Mouse (Mus musculus): ENCODE measurements around the gene Fbxl19. TPM values are rescaled to one million over a fixed set of nuclear protein-coding genes. Genes with fewer than 3 reads are reported as not detected.

Fbxl19 gene
- total RNA-seq (2015; ENCODE audit: low replicate concordance) = 1.7 and 1.8 TPM in 2 replicates
- total RNA-seq (2017; ENCODE audit: low replicate concordance) = 1.5 and 3.6 TPM in 2 replicates

GRCm38 (mm10) chr7:127744366-127745045 is at the start of gene Fbxl19:
Fbxl19 (plus strand) TSS chr7:127744543.
- ATAC-seq (replicated peaks; ENCODE audit: low FRiP score, poor library complexity, severe bottlenecking) = no peak

- no peak for ATAC-seq (replicated peaks; ENCODE audit: low FRiP score, poor library complexity, severe bottlenecking)
These were observed 45.4 kb upstream of the Fbxl19 start for GRCm38 (mm10) chr7:127698986-127699385.

DNA sequence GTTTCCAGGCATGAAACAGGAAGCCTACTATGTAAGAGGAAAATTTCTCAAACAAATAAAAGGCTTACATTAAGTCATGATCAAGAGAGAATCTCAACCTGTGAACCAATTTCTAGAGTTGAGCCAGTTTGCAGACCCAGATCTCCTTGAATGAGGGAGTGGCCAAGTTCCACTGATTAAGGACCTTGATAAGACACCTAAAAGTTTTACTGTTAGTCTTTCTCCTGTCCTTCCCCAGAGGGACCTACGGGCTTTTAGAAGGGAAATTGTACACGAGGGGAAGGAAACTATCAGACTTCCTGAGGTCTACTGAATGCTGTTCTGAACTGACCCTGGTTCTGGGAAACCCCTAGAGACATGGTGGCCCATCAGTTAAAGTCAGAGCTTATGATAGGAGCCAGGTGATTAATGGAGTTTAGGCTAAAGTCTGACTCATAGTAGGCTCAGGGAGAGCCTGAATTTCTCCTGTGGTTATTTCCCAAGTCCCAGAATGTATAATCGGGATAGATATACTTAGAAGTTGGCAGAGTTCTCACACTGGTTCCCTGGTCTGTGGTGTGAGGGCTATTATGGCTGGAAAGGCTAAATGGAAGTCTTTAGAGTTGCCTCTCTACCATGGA is 43.5 kb upstream of the Fbxl19 start:
- no peak for ATAC-seq (replicated peaks; ENCODE audit: low FRiP score, poor library complexity, severe bottlenecking)

GRCm38 (mm10) chr7:127703561-127704178 is 40.7 kb upstream of the Fbxl19 start:
- no peak for ATAC-seq (replicated peaks; ENCODE audit: low FRiP score, poor library complexity, severe bottlenecking)

DNA sequence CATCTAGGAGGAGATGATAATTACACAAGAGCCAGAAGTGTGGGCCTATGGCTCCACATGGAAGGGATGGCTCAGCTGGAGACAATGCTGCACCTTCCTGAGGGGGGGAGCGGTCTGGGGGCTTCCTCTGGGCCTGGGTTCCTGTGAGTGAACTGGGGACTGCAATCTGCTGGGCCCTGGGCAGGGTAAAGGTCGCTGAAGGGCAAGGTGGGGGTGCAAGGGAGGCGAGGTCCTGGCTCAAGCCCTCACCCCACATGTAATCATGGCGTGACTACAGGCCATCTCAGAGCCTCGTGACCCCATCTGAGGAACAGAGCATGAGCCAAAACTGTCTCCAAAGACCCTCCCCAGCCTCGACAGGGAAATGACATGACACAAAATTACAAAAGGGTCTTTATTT is 39.7 kb upstream of the Fbxl19 start:
- ATAC-seq (replicated peaks; ENCODE audit: low FRiP score, poor library complexity, severe bottlenecking) = no peak

DNA sequence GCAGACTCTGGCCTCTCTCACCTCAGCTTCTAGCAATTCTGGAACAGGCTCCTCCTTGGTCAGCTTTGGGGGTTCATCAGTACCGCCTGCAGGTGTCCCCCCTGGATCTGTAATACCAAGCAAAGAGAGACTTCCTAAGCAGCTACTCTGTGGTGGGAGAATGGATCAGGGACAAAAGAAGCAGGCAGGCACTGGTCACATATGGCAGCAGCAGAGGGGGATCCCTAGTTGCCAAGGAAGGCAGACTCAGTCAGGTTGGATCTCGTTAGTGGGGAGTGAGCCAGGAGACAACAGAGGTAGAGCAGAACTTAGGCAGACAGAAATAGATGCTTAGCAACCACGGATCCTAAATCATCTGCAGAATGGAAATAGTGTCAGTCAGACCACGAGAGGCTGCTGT is 38.6 kb upstream of the Fbxl19 start:
- ATAC-seq (replicated peaks; ENCODE audit: low FRiP score, poor library complexity, severe bottlenecking) = no peak

DNA sequence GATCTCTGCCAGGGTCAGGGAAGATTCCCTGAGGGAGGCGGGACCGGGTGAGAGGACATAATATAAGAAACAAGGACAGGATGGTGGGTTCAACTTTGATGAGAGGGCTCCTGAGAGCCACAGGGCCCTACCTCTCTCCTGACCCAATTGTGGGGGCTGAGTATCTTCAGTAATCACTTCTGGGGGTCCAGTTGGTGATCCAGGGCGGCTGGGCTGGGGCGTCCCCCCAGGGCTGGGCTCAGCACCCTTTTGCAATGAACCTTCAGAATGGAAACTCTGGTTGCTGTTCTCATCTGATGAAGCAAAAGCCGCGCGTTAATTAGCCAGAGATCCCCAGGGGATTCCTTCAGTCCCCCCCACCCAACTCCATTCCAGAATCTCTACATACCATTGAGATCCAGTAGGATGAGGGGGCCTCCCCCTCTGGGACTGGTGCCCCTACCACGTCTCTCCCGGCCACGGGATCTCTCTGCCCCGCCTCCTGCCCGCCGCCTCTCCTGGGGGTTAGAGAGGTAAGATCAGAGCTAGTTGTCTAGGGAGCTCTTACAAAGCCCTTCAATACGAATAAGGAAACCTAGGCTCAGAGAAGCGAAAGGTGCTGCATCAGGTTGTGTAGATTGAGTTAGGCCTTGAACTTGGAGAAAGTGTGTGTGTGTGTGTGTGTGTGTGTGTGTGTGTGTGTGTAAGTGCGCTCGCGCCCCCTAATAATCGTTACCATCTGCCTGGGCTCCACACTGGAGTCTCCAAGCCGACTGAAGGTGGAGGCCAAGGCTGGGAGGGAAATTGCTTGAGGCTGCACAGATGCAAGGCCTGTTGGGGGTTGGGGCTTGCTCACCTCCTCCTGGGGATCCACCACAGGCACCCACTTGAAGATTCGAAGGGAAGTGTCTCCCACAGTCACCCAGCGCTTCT is 37.0 kb upstream of the Fbxl19 start:
- no peak; the same call in 1 of the 2 replicates for ATAC-seq (replicated peaks; ENCODE audit: low FRiP score, poor library complexity, severe bottlenecking)

- ATAC-seq (replicated peaks; ENCODE audit: low FRiP score, poor library complexity, severe bottlenecking) = no peak; the same call in 1 of the 2 replicates
These were observed 36.5 kb upstream of the Fbxl19 start for GRCm38 (mm10) chr7:127707957-127708206.

DNA sequence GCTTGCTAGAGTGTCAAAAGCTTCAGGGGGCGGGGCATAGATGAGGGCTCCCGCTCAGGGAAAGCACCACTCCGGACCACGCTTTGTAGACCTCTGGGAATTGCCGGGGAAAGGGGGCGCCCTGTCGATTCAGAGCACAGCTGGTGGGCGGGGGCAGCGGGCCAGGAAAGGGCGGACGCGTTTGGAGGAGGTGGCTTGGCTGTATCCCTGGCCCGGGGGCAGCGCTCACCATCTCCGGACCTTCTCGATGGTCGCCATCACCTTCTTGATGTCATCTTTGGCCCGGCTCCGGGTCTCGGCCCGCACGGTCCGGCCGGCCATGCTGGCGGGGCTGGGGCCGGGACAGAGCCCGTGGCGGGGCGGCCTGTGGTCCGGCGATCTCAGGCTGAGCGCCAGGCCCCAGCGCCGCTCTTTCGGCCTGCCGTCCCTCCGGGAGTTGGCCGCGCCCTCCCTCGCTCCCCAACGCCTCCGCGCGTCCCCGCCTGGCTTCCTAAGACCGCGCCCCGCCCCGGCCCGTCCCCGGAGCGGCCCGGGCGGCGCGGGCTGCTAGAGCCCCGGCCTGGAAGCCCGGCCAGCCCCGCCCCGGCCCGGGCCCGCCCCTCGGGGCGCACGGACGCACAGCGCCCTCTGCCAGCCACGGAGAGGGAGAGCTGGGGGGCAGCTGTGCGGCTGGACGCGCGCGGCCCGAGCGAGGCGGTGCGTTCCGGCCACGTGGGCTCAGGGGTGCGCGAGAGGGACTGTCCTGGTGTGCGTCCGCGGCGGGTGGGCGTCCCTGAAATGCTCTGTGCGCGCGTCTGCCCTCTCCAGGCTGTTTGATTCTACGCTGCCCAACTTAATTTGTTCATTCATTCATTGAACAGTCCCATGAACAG is 35.9 kb upstream of the Fbxl19 start, which contains the start of gene Bcl7c:
Gene Bcl7c, minus strand, starts transcription at position 727 of the 872 bp plus-strand sequence.
- ATAC-seq (replicated peaks; ENCODE audit: low FRiP score, poor library complexity, severe bottlenecking) = peak; percentile 86

DNA sequence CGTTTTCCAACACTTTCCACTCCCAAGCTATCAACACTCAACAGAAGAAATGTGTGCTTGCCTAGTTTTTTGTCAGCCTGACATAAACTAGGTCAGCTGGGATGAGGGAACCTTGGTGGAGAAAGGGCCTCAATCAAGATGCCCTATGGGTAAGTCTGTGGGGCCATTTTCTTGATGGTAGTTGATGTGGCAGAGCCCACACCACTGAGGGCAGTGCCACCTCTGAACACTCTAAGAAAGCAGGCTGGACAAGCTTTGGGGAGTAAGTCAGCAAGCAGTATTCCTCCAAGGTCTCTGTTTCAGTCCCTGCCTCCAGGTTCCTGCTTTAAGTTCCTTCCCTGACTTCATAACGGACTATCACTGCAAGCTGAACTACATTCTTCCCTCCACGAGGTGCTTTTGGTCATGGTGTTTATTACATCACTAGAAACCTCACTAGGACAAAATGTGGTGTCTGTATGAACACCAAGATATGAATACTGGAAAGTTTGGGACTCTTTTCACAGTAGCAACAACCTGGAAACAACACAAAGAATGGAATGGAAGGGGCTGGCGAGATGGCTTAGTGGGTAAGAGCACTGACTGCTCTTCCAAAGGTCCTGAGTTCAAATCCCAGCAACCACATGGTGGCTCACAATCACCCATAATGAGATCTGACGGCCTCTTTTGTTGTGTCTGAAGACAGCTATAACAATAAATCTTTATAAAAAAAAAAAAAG is 34.9 kb upstream of the Fbxl19 start:
- no peak for ATAC-seq (replicated peaks; ENCODE audit: low FRiP score, poor library complexity, severe bottlenecking)

- no peak for ATAC-seq (replicated peaks; ENCODE audit: low FRiP score, poor library complexity, severe bottlenecking)
These were observed 33.3 kb upstream of the Fbxl19 start for GRCm38 (mm10) chr7:127711031-127711430.

GRCm38 (mm10) chr7:127711456-127711855 is 32.9 kb upstream of the Fbxl19 start:
- ATAC-seq (replicated peaks; ENCODE audit: low FRiP score, poor library complexity, severe bottlenecking) = no peak

DNA sequence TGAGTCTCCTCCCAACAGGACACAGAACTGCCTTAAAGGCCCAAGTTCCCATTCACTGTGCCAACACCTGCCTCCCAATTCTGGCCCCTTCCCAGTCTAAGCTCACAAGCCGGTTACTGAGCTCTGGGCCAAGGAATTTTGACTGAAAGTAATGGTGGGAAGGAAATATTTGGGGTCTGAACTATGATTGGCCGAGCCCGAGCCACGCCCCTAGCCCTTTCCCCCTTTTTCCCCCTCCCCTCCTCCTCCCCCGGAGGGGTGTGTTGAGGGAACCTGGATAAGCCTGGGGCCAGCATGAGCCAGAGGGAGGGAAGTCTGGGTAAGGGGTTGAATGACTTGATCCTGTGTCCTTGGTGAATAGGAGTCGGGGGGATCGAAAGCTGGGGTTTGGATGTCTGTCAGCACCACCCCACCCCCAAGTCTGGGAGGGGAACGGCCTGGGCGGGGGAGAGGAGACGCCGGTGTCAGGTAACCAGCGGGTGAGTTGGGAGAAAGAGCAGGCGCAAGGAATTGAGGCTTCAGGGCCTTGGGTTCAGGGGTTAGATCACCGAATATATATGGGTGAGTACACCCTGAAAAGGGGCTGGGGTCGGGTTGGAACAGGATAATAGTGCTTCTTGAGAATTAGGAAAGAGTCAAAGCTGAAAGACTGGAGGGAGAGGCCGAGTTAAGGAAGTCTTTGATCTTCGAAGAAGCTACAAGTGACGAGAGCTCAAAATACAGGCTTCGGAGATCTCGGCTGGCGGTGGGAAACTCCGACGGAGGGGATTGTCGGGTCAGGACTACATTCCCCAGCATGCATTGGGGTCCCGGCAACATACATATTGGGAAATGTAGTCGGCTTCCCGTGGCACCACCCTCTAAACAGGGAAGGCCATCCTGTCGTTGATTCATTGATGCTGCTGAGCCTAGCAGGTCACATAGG is 31.6 kb upstream of the Fbxl19 start, which contains the start of gene Ctf1:
Gene Ctf1, plus strand, starts transcription at position 276 of the 925 bp plus-strand sequence.
- ATAC-seq (replicated peaks; ENCODE audit: low FRiP score, poor library complexity, severe bottlenecking) = no peak

DNA sequence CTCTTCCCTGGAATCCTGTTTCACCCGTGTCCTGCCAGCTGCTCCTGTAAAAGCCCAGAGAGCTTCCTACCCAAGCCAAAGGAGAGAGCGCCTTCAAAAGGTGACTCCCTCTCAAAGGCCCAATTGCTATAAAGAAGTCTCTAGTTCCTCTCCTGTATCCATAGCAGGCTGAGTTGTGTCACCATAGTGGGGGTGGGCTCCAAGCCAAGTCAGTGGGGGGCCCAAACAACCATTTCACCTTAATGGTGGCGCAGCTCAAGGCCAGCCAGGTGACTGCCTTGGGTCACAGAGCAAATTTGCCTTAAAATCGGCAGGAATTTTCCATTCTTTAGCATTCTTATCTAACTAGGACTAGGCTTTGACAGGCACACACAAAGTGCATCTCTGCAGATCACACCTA is 29.5 kb upstream of the Fbxl19 start:
- no peak for ATAC-seq (replicated peaks; ENCODE audit: low FRiP score, poor library complexity, severe bottlenecking)

GRCm38 (mm10) chr7:127716992-127717391 is 27.4 kb upstream of the Fbxl19 start:
- ATAC-seq (replicated peaks; ENCODE audit: low FRiP score, poor library complexity, severe bottlenecking) = peak; percentile 73

DNA sequence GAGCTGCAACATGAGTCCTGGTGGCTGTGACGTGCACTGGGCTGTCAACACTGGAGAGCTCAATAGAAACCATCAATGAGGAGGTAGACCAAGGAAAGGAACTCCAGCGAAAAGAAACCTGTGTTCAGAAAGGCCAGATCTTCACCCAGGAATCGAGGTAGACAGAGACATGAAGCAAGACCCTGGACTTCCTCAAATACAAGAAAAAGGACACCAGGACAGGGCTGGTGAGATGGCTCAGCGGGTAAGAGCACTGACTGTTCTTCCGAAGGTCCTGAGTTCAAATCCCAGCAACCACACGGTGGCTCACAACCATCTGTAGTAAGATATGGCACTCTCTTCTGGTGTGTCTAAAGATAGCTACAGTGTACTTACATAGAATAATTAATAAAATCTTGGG is 26.0 kb upstream of the Fbxl19 start:
- ATAC-seq (replicated peaks; ENCODE audit: low FRiP score, poor library complexity, severe bottlenecking) = no peak

- ATAC-seq (replicated peaks; ENCODE audit: low FRiP score, poor library complexity, severe bottlenecking) = 0 out of 2 replicates have a peak, but pooled peaks have one; percentile 2
These were observed 25.1 kb upstream of the Fbxl19 start for GRCm38 (mm10) chr7:127719258-127719657.
